Mouse (Mus musculus) liver, embryonic 14.5 days (tissue): ENCODE measurements around the gene Tacc2. TPM values are rescaled to one million over a fixed set of nuclear protein-coding genes. Genes with fewer than 3 reads are reported as not detected.

Source experiments
- ATAC-seq: fragments of 200-750 bp; cut with Nextera tagmentation; 2 replicates; pipeline ENCODE4 v1.8.0; 2017; ENCODE audit warnings: moderate number of reproducible peaks, mild to moderate bottlenecking, moderate library complexity; ENCODE audit not compliant: insufficient read depth
- DNase-seq, 3 experiments: peaks; one replicate each; pipeline ENCODE4 v3.0.0-alpha.2; 2012 to 2013; ENCODE audit warnings: low read depth in 3 of 3, low spot score in 3 of 3
- H3K27ac ChIP-seq: fragments of 300-500 bp; sonication (generic); 2 replicates; pipeline ENCODE4 v1.5.1; 2014; ENCODE audit warnings: moderate library complexity, mild to moderate bottlenecking, control low read depth, inconsistent platforms
- H3K27me3 ChIP-seq: fragments of 300-500 bp; sonication (generic); 2 replicates; pipeline ENCODE4 v1.6.1; 2014; ENCODE audit warnings: mild to moderate bottlenecking, low read length, moderate library complexity; ENCODE audit not compliant: control insufficient read depth, insufficient read depth
- H3K36me3 ChIP-seq: fragments of 300-500 bp; sonication (generic); replicated peaks from 2 replicates; pipeline ENCODE4 v1.6.1; 2014; ENCODE audit warnings: low read depth; ENCODE audit not compliant: control insufficient read depth, insufficient read depth
- H3K4me1 ChIP-seq, 2 experiments: fragments of 200-500 bp in 1 of 2; fragments of 300-500 bp in 1 of 2; sonication (generic) in 1 of 2; replicated peaks; 2 replicates each; pipeline ENCODE4 v1.6.1; 2012 to 2014; ENCODE audit warnings: antibody characterized with exemption in 1 of 2, inconsistent platforms in 1 of 2, low read length in 1 of 2; ENCODE audit not compliant: control insufficient read depth in 2 of 2, insufficient read depth in 2 of 2
- H3K4me2 ChIP-seq: fragments of 300-500 bp; sonication (generic); 2 replicates; pipeline ENCODE4 v1.6.1; 2014; ENCODE audit warnings: low read depth, mild to moderate bottlenecking, control low read depth, moderate library complexity
- H3K4me3 ChIP-seq, 2 experiments: fragments of 200-500 bp in 1 of 2; fragments of 300-500 bp in 1 of 2; sonication (generic) in 1 of 2; 2 replicates each; pipeline ENCODE4 v1.5.1; 2012 to 2014; ENCODE audit warnings: low read depth in 2 of 2, low read length in 2 of 2, mild to moderate bottlenecking in 2 of 2, control low read depth in 1 of 2, inconsistent platforms in 1 of 2, moderate library complexity in 1 of 2; ENCODE audit not compliant: insufficient read depth in 1 of 2
- H3K9ac ChIP-seq: fragments of 300-500 bp; sonication (generic); replicated peaks from 2 replicates; pipeline ENCODE4 v1.6.1; 2014; ENCODE audit warnings: mild to moderate bottlenecking, control low read depth, moderate library complexity
- H3K9me3 ChIP-seq: fragments of 300-500 bp; sonication (generic); 2 replicates; pipeline ENCODE4 v1.6.1; 2016; ENCODE audit warnings: low read length, mixed read lengths; ENCODE audit not compliant: control insufficient read depth
- CTCF ChIP-seq: IDR thresholded peaks from 2 replicates; pipeline ENCODE4 v1.5.1; 2016; ENCODE audit warnings: antibody characterized with exemption, low read depth, control low read depth
- EP300 ChIP-seq: IDR thresholded peaks from 2 replicates; pipeline ENCODE4 v1.6.1; 2016; ENCODE audit warnings: antibody characterized with exemption, low read depth
- WGBS: fragments of 180-500 bp; shearing (Covaris S2); extraction: QIAGEN DNeasy Blood & Tissue Kit; methylation state at CpG from one replicate; pipeline ENCODE4 v1.1.7; 2014; ENCODE audit not compliant: insufficient replicate concordance; 5-methylcytosine and 5-hydroxymethylcytosine counted together
- polyA plus RNA-seq, 2 experiments: library from polyadenylated mRNA; depleted of rRNA in 1 of 2; stranded (reverse) in 1 of 2; unstranded in 1 of 2; fragments of >200 nt; fragmentation: Nextera tagmentation in 1 of 2; extraction: Ambion mirVana in 1 of 2; gene quantifications; 2 replicates each; pipeline versions ENCODE4 v1.2.1 to v1.2.3; 2012 to 2014

The Tacc2 gene
- polyA plus RNA-seq, 2 experiments: 2.0 to 2.4 TPM

DNA sequence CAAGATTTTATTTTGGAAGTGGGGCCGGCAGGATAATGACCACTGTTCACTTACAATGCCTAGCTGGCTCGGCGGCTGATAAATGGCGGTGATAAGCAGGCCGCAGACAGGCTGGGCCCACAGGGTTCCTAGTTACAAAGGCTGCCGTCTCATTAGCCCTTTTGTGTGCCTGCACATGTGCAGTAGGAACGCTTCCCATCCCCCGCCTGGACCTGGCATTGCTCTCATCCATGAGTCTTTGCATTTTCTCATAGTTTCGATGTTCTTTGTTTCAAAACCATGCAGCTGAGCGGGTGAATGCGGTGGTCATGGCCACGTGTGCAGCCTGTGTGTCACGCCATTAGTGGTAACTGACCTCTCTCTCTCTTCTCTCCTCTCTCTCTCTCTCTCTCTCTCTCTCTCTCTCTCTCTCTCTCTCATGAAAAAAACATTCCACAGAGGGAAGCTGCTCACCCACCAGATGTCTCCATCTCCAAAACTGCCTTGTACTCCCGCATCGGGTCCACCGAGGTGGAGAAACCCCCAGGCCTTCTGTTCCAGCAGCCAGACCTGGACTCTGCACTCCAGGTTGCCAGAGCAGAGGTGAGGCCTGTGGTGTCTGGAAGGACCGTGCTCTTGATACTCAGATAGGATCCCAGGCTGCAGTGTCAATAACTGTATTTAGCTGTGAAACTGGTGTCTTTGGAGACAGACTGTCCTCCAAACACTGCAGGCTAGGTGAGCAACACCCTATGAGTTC is 173.7 kb downstream of the Tacc2 start:
- H3K9me3 ChIP-seq: no peaks in the 10 kb centered on the region
- H3K36me3 ChIP-seq: no peaks in the 10 kb centered on the region
- peaks cover 0 to 3% of the 10 kb centered on the region in 2 experiments; a peak in 1 of 4 replicates for H3K4me1 ChIP-seq
- ATAC-seq (no peak), DNase-seq (no peak)
- H3K4me2 ChIP-seq: no peak overlapping the region
- TF ChIP-seq CTCF (no peak), EP300 (no peak)
- no peaks in the 10 kb centered on the region for H3K27me3 ChIP-seq
- H3K9ac ChIP-seq: no peak overlapping the region
- H3K27ac ChIP-seq: no peak overlapping the region
- H3K4me3 ChIP-seq: no peak overlapping the region
- WGBS: 65% methylated on average over 17 of the region's 17 CpGs

DNA sequence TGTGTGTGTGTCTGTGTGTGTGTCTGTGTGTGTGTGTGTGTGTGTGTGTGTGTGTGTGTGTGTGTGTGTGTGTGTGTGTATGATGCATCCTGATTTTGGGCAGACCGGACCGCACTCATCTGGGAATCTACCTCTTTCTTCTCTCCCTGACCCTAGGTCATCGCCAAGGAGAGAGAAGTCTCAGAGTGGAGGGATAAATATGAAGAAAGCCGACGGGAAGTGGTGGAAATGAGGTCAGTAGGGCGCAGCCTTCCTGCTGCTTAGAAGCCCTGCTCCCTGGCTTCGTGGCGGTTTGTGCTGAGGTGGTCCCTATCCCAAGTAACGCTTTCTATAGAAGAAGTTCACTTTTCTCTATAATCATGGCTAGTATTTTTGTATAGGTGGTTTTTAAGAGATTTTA is 174.4 kb downstream of the Tacc2 start:
- Histone ChIP-seq H3K27ac (no peak overlapping the region), H3K36me3 (no peaks in the 10 kb centered on the region), H3K4me2 (no peak overlapping the region), H3K9ac (no peak overlapping the region), H3K27me3 (no peaks in the 10 kb centered on the region), H3K4me1 (peaks cover 0 to 3% of the 10 kb centered on the region in 2 experiments; a peak in 1 of 4 replicates), H3K9me3 (no peaks in the 10 kb centered on the region), H3K4me3 (no peak overlapping the region)
- DNase-seq (no peak), ATAC-seq (no peak)
- TF ChIP-seq CTCF: no peak
- TF ChIP-seq EP300: no peak
- WGBS: 62% methylated on average over 9 of the region's 9 CpGs

DNA sequence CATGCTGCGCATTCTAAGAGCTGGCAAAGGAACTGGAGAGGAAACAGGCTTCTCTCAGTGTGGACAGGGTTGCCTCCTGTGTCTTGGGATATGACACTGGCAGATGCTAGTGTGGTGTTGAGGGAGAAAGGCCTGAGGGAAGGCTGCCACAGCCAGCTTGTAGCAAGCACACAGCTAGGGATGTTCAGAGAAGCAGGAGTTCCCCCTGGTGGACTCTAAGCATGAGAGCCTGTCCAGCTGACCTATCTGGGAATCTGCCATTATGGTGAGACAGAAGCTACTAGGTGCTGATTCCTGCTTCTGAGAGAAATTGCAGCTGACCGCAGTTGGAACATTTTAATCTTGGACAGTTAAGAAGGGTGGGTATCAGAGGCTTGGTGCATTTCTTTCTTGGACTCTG is 177.6 kb downstream of the Tacc2 start:
- no peaks in the 10 kb centered on the region for H3K27me3 ChIP-seq
- H3K9ac ChIP-seq: no peak overlapping the region
- peaks cover 0 to 3% of the 10 kb centered on the region in 2 experiments; a peak in 1 of 4 replicates for H3K4me1 ChIP-seq
- TF ChIP-seq EP300: no peak
- peak; percentile 30 for TF ChIP-seq CTCF
- H3K9me3 ChIP-seq: no peaks in the 10 kb centered on the region
- no peak for ATAC-seq
- no peaks in the 10 kb centered on the region for H3K36me3 ChIP-seq
- H3K4me3 ChIP-seq: no peak overlapping the region
- no peak for DNase-seq
- H3K27ac ChIP-seq: no peak overlapping the region
- WGBS: 80% methylated on average over 2 of the region's 2 CpGs
- no peak overlapping the region for H3K4me2 ChIP-seq

DNA sequence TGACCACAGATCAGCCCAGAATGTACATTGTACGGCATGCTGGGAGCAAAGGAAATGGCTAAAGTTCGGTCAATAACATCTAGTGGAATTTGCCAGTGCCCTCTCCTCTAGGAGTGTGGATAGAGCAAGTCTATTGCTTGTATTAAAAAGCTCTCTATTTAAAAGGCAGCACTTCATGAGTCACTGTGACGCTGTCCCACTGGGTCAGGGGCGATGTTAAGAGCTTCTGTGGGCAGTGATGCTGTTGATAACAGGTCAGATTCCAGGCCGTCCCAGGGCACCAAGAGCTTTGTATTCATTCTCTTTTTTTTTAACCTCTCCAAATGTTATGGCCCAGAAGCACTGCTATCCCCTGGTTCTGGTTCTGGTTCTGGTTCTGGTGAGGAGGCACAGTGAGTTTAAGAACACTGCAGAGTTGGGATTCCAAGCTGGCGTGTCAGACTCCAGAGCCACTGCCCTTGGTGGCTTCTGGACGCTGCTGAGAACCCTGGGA is 179.2 kb downstream of the Tacc2 start:
- Histone ChIP-seq H3K9ac (no peak overlapping the region), H3K36me3 (no peaks in the 10 kb centered on the region), H3K4me1 (no peaks in the 10 kb centered on the region), H3K4me2 (no peak overlapping the region), H3K27me3 (no peaks in the 10 kb centered on the region), H3K4me3 (no peak overlapping the region), H3K9me3 (no peaks in the 10 kb centered on the region), H3K27ac (no peak overlapping the region)
- TF ChIP-seq EP300: no peak
- no peak for TF ChIP-seq CTCF
- 43% methylated on average over 7 of the region's 7 CpGs for WGBS
- ATAC-seq (no peak), DNase-seq (no peak)

DNA sequence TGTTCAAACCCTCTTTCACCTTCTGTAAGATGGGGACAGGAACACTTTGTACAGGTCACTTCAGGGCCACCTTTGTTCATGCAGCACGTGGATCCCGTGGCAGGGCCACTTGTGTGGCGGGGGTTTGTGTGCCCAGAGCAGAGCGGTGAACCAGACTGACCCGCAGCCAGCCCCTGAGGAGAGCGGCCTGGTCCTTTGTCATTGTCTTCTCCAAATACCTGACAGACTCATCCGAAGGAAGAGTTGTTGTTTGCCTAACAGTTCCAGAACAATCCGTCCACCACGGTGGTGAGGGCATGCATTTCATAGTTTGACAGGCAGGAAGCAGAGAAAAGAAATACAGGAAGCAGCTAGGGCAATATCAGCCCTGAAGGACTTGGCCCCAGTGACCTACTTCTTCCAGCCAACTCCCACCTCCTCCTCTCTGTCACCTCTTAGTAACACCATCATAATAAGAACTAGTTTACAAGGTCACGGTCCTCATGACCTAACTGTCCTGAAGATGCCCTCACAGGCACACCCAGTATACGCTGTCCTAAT is 180.2 kb downstream of the Tacc2 start:
- Histone ChIP-seq H3K27ac (no peak overlapping the region), H3K9me3 (no peaks in the 10 kb centered on the region), H3K27me3 (no peaks in the 10 kb centered on the region), H3K4me1 (no peaks in the 10 kb centered on the region), H3K9ac (no peak overlapping the region), H3K4me3 (no peak overlapping the region), H3K4me2 (no peak overlapping the region), H3K36me3 (no peaks in the 10 kb centered on the region)
- DNase-seq: no peak
- WGBS: 55% methylated on average over 11 of the region's 11 CpGs
- TF ChIP-seq CTCF (no peak), EP300 (no peak)
- ATAC-seq: no peak
